18 mouse cellular contexts compared by ENCODE assay signal in genomic region chr17:79509957-79510710, GRCm38 (mm10).
A peak's percentile ranks its signal among the peaks of the same experiment; 100 is the strongest.
DNase-seq lines count a peak whose midpoint lies in the region; ATAC-seq and TF ChIP-seq lines count a peak whose summit lies in the region.
"Had no signal": no experiment of that assay in that cellular context is flagged by ENCODE, and none has a peak within 500 bp of the region (broad histone marks: within the 10 kb centered on the region; RNA-seq: fewer than 3 reads in every experiment).

No protein-coding gene starts in this region.

- intact Hi-C loops in heart, postnatal 25 days (cut with DNase I), result no loop called here
- intact Hi-C loops in left cerebral cortex, postnatal 4 days (cut with DNase I), result no loop called here

- 0 out of 2 replicates have a peak overlapping the region, but pooled peaks have one; percentile 3 for H3K4me3 ChIP-seq in heart, embryonic 10.5 days
- H3K4me3 ChIP-seq in kidney, postnatal 0 days (replicated peaks; ENCODE audit: low read depth, low read length), result no peak overlapping the region
- no peak overlapping the region for H3K4me3 ChIP-seq in embryonic facial prominence, embryonic 15.5 days (replicated peaks)
- H3K4me3 ChIP-seq: embryonic facial prominence, embryonic 13.5 days; hindbrain, embryonic 12.5 days; limb, embryonic 15.5 days; liver, embryonic 15.5 days had no signal

- no peaks in the 10 kb centered on the region for H3K36me3 ChIP-seq in heart, embryonic 10.5 days
- no peaks in the 10 kb centered on the region for H3K36me3 ChIP-seq in kidney, postnatal 0 days (ENCODE audit: insufficient read depth, low read length)
- no peaks in the 10 kb centered on the region for H3K36me3 ChIP-seq in embryonic facial prominence, embryonic 15.5 days
- H3K36me3 ChIP-seq: embryonic facial prominence, embryonic 13.5 days; hindbrain, embryonic 12.5 days; limb, embryonic 15.5 days; liver, embryonic 15.5 days had no signal

- H3K27ac ChIP-seq in heart, embryonic 10.5 days, result no peak overlapping the region
- H3K27ac ChIP-seq in kidney, postnatal 0 days, result no peak overlapping the region
- H3K27ac ChIP-seq in embryonic facial prominence, embryonic 15.5 days (replicated peaks), result 0 out of 2 replicates have a peak overlapping the region, but pooled peaks have one; percentile 55
- H3K27ac ChIP-seq: hindbrain, embryonic 12.5 days; limb, embryonic 15.5 days; liver, embryonic 15.5 days had no signal

- WGBS in heart, embryonic 10.5 days, result 46% methylated on average over 11 of the region's 11 CpGs
- 59% methylated on average over 11 of the region's 11 CpGs for WGBS in kidney, postnatal 0 days
- 55% methylated on average over 11 of the region's 11 CpGs for WGBS in embryonic facial prominence, embryonic 15.5 days

- no peak for TF ChIP-seq CTCF in kidney, postnatal 0 days (IDR thresholded peaks at IDR 0.05; ENCODE audit: low read depth)

- ATAC-seq in kidney, postnatal 0 days (replicated peaks; ENCODE audit: low FRiP score, low read depth), result no peak
- no peak for ATAC-seq in embryonic facial prominence, embryonic 15.5 days (ENCODE audit: insufficient number of reproducible peaks, low FRiP score, low TSS enrichment, low read depth)
- ATAC-seq: CD4-positive, CD25-positive, alpha-beta regulatory T cell, adult 4 months; midbrain, embryonic 16.5 days; Patski had no signal

- no peaks in the 10 kb centered on the region for H3K9me3 ChIP-seq in heart, embryonic 10.5 days
- no peaks in the 10 kb centered on the region for H3K9me3 ChIP-seq in kidney, postnatal 0 days (replicated peaks; ENCODE audit: low read length)
- H3K9me3 ChIP-seq in embryonic facial prominence, embryonic 15.5 days (replicated peaks), result no peaks in the 10 kb centered on the region
- H3K9me3 ChIP-seq: embryonic facial prominence, embryonic 13.5 days; hindbrain, embryonic 12.5 days; limb, embryonic 15.5 days; liver, embryonic 15.5 days had no signal

- H3K9ac ChIP-seq in kidney, postnatal 0 days (ENCODE audit: low read depth, low read length), result no peak overlapping the region
- H3K9ac ChIP-seq in embryonic facial prominence, embryonic 15.5 days, result no peak overlapping the region
- H3K9ac ChIP-seq: embryonic facial prominence, embryonic 13.5 days; hindbrain, embryonic 12.5 days; limb, embryonic 15.5 days; liver, embryonic 15.5 days had no signal

- peak; percentile 77 for DNase-seq in heart, embryonic 10.5 days (ENCODE audit: low spot score)
- no peak for DNase-seq in heart, postnatal 25 days (ENCODE audit: low spot score)
- DNase-seq in kidney, postnatal 0 days (ENCODE audit: low spot score), result peak; percentile 62
- DNase-seq in kidney, adult 8-10 months, result no peak
- DNase-seq in heart, postnatal 4 days, result peak; percentile 16
- DNase-seq in left cerebral cortex, postnatal 4 days, result no peak
- DNase-seq: adrenal gland, adult 8-10 months; cerebellum, adult 9-11 months; right cerebral cortex, postnatal 14 days; thymus, postnatal 36 days had no signal

- no peak overlapping the region for H3K4me2 ChIP-seq in kidney, postnatal 0 days (ENCODE audit: low read length)
- H3K4me2 ChIP-seq in embryonic facial prominence, embryonic 15.5 days (replicated peaks), result no peak overlapping the region
- H3K4me2 ChIP-seq: hindbrain, embryonic 12.5 days; limb, embryonic 15.5 days; liver, embryonic 15.5 days had no signal

- no peaks in the 10 kb centered on the region for H3K27me3 ChIP-seq in heart, embryonic 10.5 days (ENCODE audit: insufficient read depth, poor library complexity, severe bottlenecking)
- H3K27me3 ChIP-seq in kidney, postnatal 0 days (ENCODE audit: insufficient read depth, low read length), result no peaks in the 10 kb centered on the region
- H3K27me3 ChIP-seq in embryonic facial prominence, embryonic 15.5 days, result no peaks in the 10 kb centered on the region
- H3K27me3 ChIP-seq: embryonic facial prominence, embryonic 13.5 days; hindbrain, embryonic 12.5 days; limb, embryonic 15.5 days; liver, embryonic 15.5 days; Patski had no signal

- peaks cover 24% of the 10 kb centered on the region for H3K4me1 ChIP-seq in heart, embryonic 10.5 days
- H3K4me1 ChIP-seq in kidney, postnatal 0 days (replicated peaks; ENCODE audit: insufficient read depth, low read length), result no peaks in the 10 kb centered on the region
- H3K4me1 ChIP-seq in embryonic facial prominence, embryonic 15.5 days, result peaks cover 28% of the 10 kb centered on the region
- H3K4me1 ChIP-seq: hindbrain, embryonic 12.5 days; liver, embryonic 15.5 days had no signal

Comparison
In these comparisons a context has a peak if more than half of its experiments do, and no peak if none do; other contexts are left out.
1. DNase-seq: peak in heart, embryonic 10.5 days (single experiment), kidney, postnatal 0 days (single experiment) and heart, postnatal 4 days (single experiment); none in heart, postnatal 25 days (single experiment), kidney, adult 8-10 months (0 of 2) and left cerebral cortex, postnatal 4 days (single experiment).